Mouse (Mus musculus) lung, embryonic 15.5 days (tissue): ENCODE results near the gene Hist4h4. TPM values are rescaled to one million over a fixed set of nuclear protein-coding genes. Genes with fewer than 3 reads are reported as not detected.
A peak's percentile ranks its signal among the peaks of the same experiment; 100 is the strongest.

Source experiments
- ATAC-seq: fragments of 200-750 bp; cut with Nextera tagmentation; 2 replicates; pipeline ENCODE4 v1.8.0; 2017; ENCODE audit warnings: moderate number of reproducible peaks, borderline replicate concordance; ENCODE audit not compliant: low FRiP score, low TSS enrichment; ENCODE audit errors: extremely low read depth
- H3K27ac ChIP-seq: fragments of 300-500 bp; sonication (generic); 2 replicates; pipeline ENCODE4 v1.5.1; 2015; ENCODE audit warnings: moderate library complexity, mild to moderate bottlenecking, inconsistent platforms
- H3K27me3 ChIP-seq: fragments of 300-500 bp; sonication (generic); 2 replicates; pipeline ENCODE4 v1.6.1; 2015; ENCODE audit warnings: inconsistent platforms
- H3K36me3 ChIP-seq: fragments of 300-500 bp; sonication (generic); 2 replicates; pipeline ENCODE4 v1.6.1; 2015; ENCODE audit warnings: inconsistent platforms
- H3K4me1 ChIP-seq: fragments of 300-500 bp; sonication (generic); 2 replicates; pipeline ENCODE4 v1.6.1; 2015; ENCODE audit warnings: inconsistent platforms
- H3K4me2 ChIP-seq: fragments of 300-500 bp; sonication (generic); 2 replicates; pipeline ENCODE4 v1.6.1; 2015; ENCODE audit warnings: inconsistent platforms, mild to moderate bottlenecking, moderate library complexity
- H3K4me3 ChIP-seq: fragments of 300-500 bp; sonication (generic); 2 replicates; pipeline ENCODE4 v1.5.1; 2015; ENCODE audit warnings: mild to moderate bottlenecking, inconsistent platforms
- H3K9ac ChIP-seq: fragments of 300-500 bp; sonication (generic); 2 replicates; pipeline ENCODE4 v1.6.1; 2015; ENCODE audit warnings: inconsistent platforms
- H3K9me3 ChIP-seq: fragments of 300-500 bp; sonication (generic); 2 replicates; pipeline ENCODE4 v1.6.1; 2016; ENCODE audit warnings: inconsistent platforms
- WGBS: fragments of 180-500 bp; shearing (Covaris S2); methylation state at CpG from one replicate; pipeline ENCODE4 v1.1.7; 2015; 5-methylcytosine and 5-hydroxymethylcytosine counted together
- polyA plus RNA-seq: library from polyadenylated mRNA; unstranded; fragments of >200 nt; fragmentation: Nextera tagmentation; extraction: Ambion mirVana; gene quantifications from 2 replicates; pipeline ENCODE4 v1.2.1, GENCODE M21; 2015

Hist4h4 gene
- polyA plus RNA-seq: 0.81 and 0.89 TPM in 2 replicates

DNA sequence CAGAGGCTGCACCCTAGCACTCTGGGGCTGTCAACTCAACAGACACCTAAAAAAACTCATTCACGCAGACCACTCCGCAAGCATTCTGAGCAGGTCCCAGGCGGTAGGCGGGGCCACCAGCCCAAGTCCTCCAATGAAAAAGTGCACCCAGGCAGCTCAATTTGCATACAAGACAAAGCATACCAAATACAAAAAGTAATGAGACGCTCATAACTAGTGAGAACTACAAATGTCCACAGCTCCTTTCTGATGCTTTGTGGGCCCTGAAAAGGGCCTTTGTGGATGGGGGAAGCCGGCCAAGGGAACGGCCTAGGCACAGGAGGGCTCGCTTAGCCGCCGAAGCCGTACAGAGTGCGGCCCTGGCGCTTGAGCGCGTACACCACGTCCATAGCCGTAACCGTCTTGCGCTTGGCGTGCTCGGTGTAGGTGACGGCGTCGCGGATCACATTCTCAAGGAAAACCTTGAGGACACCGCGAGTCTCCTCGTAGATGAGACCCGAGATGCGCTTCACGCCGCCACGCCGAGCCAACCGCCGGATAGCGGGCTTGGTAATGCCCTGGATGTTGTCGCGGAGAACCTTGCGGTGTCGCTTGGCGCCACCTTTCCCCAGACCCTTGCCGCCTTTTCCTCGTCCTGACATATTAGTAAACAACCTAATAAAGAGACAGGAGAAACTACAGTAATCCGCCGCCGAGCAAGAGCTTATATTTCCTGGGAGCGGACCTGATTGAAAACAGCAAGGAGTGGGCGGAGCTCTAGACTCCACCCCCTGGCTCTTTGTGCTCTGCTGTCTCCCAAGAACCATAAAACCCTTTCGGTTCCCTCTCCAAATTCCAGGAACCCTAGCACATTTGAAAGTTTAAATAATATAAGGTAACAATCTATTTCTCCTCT is at the start of gene Hist4h4:
Gene Hist4h4, minus strand, starts transcription at position 677 of the 895 bp plus-strand sequence.
- Histone ChIP-seq H3K4me2 (peak within 1 kb of the TSS; percentile 85), H3K9me3 (no peaks in the 10 kb centered on the region), H3K4me3 (peak within 1 kb of the TSS; percentile 74), H3K36me3 (no peaks in the 10 kb centered on the region), H3K9ac (peak within 1 kb of the TSS; percentile 91), H3K4me1 (peaks cover 27% of the 10 kb centered on the region), H3K27ac (peak within 1 kb of the TSS; percentile 100), H3K27me3 (no peaks in the 10 kb centered on the region)
- WGBS: under 1% methylated on average over 50 of the region's 50 CpGs
- peak; percentile 75 for ATAC-seq

DNA sequence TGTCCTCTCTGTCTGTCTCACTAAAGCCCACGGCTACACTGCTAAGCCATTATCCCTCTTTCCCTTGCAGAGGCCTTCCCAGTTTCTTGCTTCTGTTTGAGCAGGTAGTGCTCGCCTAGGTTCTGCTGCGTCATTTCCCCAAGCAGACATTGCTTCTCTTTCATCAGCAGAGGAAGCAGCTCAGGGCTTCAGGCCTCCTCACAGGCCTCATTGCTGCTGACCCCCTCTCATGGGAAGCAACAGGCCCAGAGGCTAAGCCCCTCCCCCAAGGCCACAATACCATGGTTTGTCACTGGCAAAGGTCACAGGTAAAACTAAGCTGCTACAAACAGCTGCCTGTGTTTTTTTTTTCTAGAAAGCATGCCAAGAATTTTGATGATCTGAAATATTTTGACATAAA is 48.5 kb upstream of the Hist4h4 start:
- H3K9ac ChIP-seq: no peak overlapping the region
- H3K4me2 ChIP-seq: no peak overlapping the region
- H3K4me3 ChIP-seq: no peak overlapping the region
- no peaks in the 10 kb centered on the region for H3K9me3 ChIP-seq
- H3K27me3 ChIP-seq: no peaks in the 10 kb centered on the region
- no peak for ATAC-seq
- peaks cover 22% of the 10 kb centered on the region for H3K4me1 ChIP-seq
- H3K27ac ChIP-seq: no peak overlapping the region
- H3K36me3 ChIP-seq: no peaks in the 10 kb centered on the region
- 50% methylated on average over 3 of the region's 3 CpGs for WGBS

DNA sequence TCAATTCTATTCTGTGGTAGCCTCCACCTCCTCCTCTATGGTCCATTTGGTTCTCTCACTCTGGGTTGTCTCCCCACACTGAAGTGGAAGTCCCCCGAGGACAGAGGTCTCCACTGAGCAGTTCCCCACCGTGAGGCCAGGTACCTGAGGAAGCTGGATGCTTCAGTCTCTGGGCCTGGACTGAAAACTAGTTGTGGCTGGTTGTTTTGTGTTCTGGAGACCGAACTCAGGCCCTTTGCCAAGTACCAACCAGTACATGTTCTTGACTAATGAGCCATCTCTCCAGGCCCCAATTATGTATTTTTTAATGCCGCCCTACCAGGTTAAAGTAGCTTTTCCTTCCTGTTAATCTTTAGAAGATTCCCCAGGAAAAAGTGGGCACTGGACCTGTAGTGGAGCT is 48.1 kb upstream of the Hist4h4 start:
- 79% methylated on average over 4 of the region's 4 CpGs for WGBS
- H3K4me1 ChIP-seq: peaks cover 18% of the 10 kb centered on the region

DNA sequence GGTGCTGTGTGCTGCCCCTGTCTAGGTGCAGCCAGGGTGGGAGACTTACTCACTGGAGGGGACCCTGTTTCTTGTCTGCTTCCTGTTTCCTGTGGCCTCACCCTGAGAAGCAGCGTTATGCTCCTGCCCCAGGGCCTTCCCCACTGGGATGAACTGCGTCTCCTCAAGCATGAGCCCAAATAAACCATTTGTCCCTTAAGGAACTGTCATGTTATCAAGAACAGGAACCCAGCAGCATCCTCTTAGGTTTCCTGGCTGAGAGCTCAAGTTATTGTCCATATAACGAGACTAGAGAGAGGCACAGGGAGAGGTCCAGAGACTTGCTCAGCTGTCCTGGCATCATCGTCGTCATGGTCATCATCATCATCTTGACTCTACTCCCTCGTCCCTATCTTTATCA is 46.1 kb upstream of the Hist4h4 start:
- WGBS: 64% methylated on average over 6 of the region's 6 CpGs
- H3K4me2 ChIP-seq: no peak overlapping the region

More for the DNA sequence above, 48.1 kb upstream of the Hist4h4 start:
- Histone ChIP-seq H3K4me3 (no peak overlapping the region), H3K27me3 (no peaks in the 10 kb centered on the region), H3K27ac (no peak overlapping the region), H3K4me2 (no peak overlapping the region), H3K36me3 (no peaks in the 10 kb centered on the region), H3K9me3 (no peaks in the 10 kb centered on the region), H3K9ac (no peak overlapping the region)
- ATAC-seq: no peak

DNA sequence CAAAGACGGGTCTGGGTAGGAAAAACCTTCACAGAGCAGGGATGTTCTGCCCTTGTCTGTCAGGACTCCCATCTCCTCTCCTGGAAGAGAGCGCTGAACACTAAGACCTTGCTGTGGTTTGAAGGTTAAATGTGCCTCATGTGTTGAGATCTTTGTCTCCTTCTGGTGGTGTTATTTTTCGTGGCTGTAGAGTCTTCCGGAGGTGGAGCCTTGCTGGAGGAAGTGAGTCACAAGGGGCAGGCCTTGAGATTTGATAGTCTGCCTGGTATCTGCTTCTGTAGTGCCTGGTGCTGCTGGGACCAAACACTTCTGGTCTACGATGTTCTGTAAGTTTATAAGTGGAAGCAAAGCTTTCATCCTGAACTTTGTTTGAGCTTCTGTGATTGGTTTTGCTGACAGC is 44.8 kb upstream of the Hist4h4 start:
- Histone ChIP-seq H3K27me3 (no peaks in the 10 kb centered on the region), H3K9me3 (no peaks in the 10 kb centered on the region), H3K9ac (no peak overlapping the region), H3K4me3 (no peak overlapping the region), H3K4me1 (peaks cover 4% of the 10 kb centered on the region), H3K27ac (no peak overlapping the region), H3K36me3 (no peaks in the 10 kb centered on the region), H3K4me2 (no peak overlapping the region)
- ATAC-seq: no peak
- 82% methylated on average over 5 of the region's 5 CpGs for WGBS

More for the DNA sequence above, 46.1 kb upstream of the Hist4h4 start:
- no peak overlapping the region for H3K9ac ChIP-seq
- H3K9me3 ChIP-seq: no peaks in the 10 kb centered on the region
- H3K27ac ChIP-seq: no peak overlapping the region
- H3K4me3 ChIP-seq: no peak overlapping the region
- H3K27me3 ChIP-seq: no peaks in the 10 kb centered on the region
- peaks cover 4% of the 10 kb centered on the region for H3K4me1 ChIP-seq
- H3K36me3 ChIP-seq: no peaks in the 10 kb centered on the region
- no peak for ATAC-seq

DNA sequence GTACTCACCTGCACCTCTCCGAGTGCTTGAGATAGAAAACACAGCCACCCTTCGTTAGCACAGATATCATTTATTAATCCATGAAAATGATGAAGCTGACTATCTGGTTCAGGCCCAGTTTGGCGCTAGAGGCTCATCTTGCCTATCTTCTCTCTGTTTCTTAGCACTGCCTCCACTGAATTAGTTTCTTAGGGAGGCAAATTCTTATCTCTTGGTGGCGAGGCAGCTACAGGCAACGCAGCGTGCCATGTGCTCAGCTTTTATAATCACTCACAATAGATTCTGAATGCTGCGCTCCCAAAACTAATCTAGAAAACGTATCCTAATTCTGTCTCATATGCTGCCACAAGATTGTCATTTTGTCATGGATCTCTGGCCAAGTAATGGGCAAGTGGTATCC is 44.2 kb upstream of the Hist4h4 start:
- Histone ChIP-seq H3K27ac (no peak overlapping the region), H3K9me3 (no peaks in the 10 kb centered on the region), H3K27me3 (no peaks in the 10 kb centered on the region), H3K4me3 (no peak overlapping the region), H3K9ac (no peak overlapping the region), H3K4me2 (no peak overlapping the region), H3K36me3 (no peaks in the 10 kb centered on the region), H3K4me1 (peaks cover 4% of the 10 kb centered on the region)
- no peak for ATAC-seq
- WGBS: 82% methylated on average over 8 of the region's 8 CpGs

DNA sequence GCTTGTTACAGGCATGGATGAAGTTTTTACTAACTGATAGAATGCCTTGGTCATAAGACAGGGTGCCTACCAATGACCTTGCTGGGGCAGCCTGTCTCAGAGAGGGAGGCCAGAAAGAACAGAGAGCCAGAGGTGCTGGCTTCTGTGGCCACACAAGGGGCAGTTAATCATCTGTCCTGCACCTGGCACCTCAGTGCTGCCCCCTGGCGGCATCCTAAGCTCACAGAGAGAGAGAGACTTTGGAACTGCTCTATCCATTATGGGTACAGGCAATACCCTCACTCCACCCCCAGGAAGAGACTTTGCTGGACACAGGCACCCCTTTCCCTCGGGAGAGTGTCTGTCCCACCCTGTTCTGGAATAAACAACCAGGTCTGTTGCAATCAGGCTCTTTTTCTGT is 43.6 kb upstream of the Hist4h4 start:
- WGBS: 14% methylated on average over 2 of the region's 2 CpGs
- no peak overlapping the region for H3K4me2 ChIP-seq
- no peak for ATAC-seq
- H3K9me3 ChIP-seq: no peaks in the 10 kb centered on the region
- no peak overlapping the region for H3K4me3 ChIP-seq
- no peaks in the 10 kb centered on the region for H3K27me3 ChIP-seq
- H3K27ac ChIP-seq: no peak overlapping the region
- H3K9ac ChIP-seq: no peak overlapping the region
- peaks cover 2% of the 10 kb centered on the region for H3K4me1 ChIP-seq
- no peaks in the 10 kb centered on the region for H3K36me3 ChIP-seq

DNA sequence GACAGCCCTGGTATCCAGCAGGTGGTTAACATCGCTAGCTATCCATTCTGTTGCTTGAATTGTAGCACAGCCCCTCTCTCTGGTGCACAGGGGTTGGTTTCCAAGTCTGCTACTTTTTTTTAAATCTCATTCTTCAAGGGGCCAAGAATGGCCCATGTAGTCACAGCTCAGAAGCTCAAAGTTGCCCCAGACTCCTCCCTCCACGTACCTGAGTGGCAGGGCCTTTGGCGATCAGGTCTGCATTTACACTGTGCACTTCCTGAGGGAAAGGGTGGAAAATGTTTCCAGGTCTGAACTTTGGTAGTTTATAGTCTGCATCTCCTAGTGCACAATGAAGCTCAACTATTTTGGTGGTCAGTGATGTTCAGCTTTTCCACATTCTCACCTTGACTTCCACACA is 43.1 kb upstream of the Hist4h4 start:
- Histone ChIP-seq H3K9me3 (no peaks in the 10 kb centered on the region), H3K36me3 (no peaks in the 10 kb centered on the region), H3K27me3 (no peaks in the 10 kb centered on the region; the same call in 1 of the 2 replicates), H3K4me2 (no peak overlapping the region), H3K9ac (no peak overlapping the region), H3K4me3 (no peak overlapping the region), H3K4me1 (no peaks in the 10 kb centered on the region), H3K27ac (no peak overlapping the region)
- no peak for ATAC-seq
- 85% methylated on average over 3 of the region's 3 CpGs for WGBS

DNA sequence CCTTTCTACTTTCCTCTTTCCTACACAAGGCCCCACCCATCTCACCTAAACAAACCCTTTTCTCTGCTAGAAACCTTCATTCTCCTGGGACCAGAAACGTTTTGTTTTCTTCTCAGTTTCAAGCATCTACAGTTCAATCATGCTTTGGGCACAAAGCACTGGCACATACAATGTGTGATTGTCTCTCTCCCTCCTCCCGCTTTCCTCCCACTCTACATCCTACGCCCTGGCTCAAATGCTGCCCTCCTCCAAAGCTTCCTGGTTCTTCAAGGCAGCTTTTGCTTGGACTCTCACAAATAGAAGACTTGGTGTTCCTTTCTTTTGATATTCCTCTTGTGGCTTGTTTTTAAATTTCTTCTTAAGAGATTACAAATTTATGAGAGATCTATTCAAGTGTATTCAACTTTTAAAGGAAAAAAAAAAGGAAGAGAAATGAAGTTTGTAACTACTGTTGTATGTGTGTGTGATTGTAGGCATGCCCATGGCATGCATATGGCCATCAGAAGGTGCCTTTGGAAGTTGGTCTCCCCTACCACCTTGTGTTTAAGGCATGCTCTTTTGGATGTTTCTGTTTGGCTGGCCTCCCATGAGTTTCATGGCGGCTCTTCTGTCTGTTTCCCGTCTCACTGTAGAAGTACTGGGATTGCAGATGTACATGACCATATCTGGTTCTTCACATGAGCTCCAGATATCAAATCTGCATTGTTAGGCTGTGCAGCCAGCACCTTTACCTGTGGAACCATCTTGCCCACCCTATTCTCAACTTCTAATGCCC is 41.7 kb upstream of the Hist4h4 start:
- H3K9ac ChIP-seq: no peak overlapping the region
- WGBS: 67% methylated on average over 5 of the region's 5 CpGs
- no peak overlapping the region for H3K27ac ChIP-seq
- no peak for ATAC-seq
- no peaks in the 10 kb centered on the region for H3K36me3 ChIP-seq
- H3K4me2 ChIP-seq: no peak overlapping the region
- H3K9me3 ChIP-seq: no peaks in the 10 kb centered on the region
- H3K27me3 ChIP-seq: no peaks in the 10 kb centered on the region; the same call in 1 of the 2 replicates
- no peaks in the 10 kb centered on the region for H3K4me1 ChIP-seq
- no peak overlapping the region for H3K4me3 ChIP-seq

DNA sequence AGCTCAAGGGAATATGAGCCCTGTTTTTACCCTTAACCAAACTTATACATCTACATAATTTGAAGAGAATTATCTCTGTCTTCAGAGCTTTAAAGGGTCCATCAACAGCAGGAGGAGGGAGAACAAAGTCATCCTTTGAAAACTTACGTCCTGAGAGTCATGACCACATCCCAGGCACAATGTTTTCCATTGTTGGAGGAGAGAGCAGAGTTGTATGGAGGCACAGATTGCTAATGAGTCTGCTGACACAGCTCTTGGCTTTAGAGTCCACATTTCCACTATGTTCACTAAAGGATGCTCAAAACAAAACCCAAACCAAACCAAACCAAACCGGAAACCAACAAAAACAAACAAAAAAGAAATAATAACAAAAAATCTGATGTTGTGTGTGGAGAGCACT is 40.7 kb upstream of the Hist4h4 start:
- WGBS: 57% methylated on average over 2 of the region's 2 CpGs
- no peaks in the 10 kb centered on the region for H3K36me3 ChIP-seq
- no peaks in the 10 kb centered on the region for H3K4me1 ChIP-seq
- H3K27ac ChIP-seq: no peak overlapping the region
- no peaks in the 10 kb centered on the region; the same call in 1 of the 2 replicates for H3K27me3 ChIP-seq
- H3K9ac ChIP-seq: no peak overlapping the region
- no peak for ATAC-seq
- no peaks in the 10 kb centered on the region for H3K9me3 ChIP-seq
- H3K4me2 ChIP-seq: no peak overlapping the region
- H3K4me3 ChIP-seq: no peak overlapping the region

DNA sequence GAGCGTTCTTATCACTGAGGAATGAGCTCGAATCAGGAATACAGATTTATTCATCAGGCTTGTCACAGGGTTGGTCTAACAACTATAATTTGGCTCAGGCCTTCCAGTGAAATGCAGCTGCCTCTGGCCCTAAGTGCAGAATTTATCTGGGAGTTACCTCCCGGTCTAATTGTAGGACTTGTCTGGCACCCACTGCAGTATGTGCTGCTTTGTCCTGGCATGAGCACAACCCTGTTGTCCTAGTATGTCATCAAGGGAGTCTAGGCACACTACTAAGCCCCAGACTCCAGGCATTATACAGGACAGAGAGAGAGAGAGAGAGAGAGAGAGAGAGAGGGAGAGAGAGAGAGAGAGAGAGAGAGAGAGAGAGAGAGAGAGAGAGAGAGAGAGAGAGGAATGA is 33.1 kb upstream of the Hist4h4 start:
- 77% methylated on average over 3 of the region's 3 CpGs for WGBS
- Histone ChIP-seq H3K36me3 (no peaks in the 10 kb centered on the region), H3K9ac (no peak overlapping the region), H3K4me3 (no peak overlapping the region), H3K27me3 (peaks cover 5% of the 10 kb centered on the region; the same call in 1 of the 2 replicates), H3K27ac (no peak overlapping the region), H3K4me2 (no peak overlapping the region), H3K9me3 (no peaks in the 10 kb centered on the region), H3K4me1 (no peaks in the 10 kb centered on the region)
- ATAC-seq: no peak

DNA sequence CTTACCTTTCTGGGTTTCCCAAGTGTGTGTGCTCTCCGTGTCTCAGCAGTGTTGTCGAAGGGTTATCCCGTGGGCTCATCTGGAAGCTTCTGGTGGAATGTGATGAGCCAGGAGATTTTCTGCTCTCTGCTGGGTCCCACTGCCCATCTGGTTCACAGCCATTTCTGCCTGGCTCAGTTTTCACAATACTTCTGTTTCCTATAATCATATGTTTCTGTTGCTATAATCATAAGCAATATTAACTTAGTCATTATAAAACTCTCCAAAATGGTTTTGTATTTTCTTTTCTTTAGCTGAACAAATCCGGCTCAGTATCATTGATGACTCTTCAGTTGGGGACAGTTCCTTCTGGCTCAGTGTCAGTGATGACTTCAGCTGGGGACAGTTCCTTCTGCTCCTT is 31.1 kb upstream of the Hist4h4 start, which contains the start of gene Smco3:
Gene Smco3, minus strand, starts transcription at position 101 of the 400 bp plus-strand sequence.
- H3K36me3 ChIP-seq: no peaks in the 10 kb centered on the region
- no peak for ATAC-seq
- H3K27me3 ChIP-seq: 0 out of 2 replicates have a peak, but pooled peaks cover 5% of the 10 kb centered on the region
- no peak within 1 kb of the TSS for H3K9ac ChIP-seq
- no peak within 1 kb of the TSS; the same call in 1 of the 2 replicates for H3K4me2 ChIP-seq
- WGBS: 39% methylated on average over 4 of the region's 4 CpGs
- no peaks in the 10 kb centered on the region for H3K9me3 ChIP-seq
- H3K27ac ChIP-seq: no peak within 1 kb of the TSS
- no peaks in the 10 kb centered on the region for H3K4me1 ChIP-seq
- peak within 1 kb of the TSS; percentile 16 for H3K4me3 ChIP-seq
